8 mouse cellular contexts compared by ENCODE assay signal in genomic region chr14:51026391-51027133, GRCm38 (mm10). TPM values are rescaled to one million over a fixed set of nuclear protein-coding genes. Genes with fewer than 3 reads are reported as not detected.
A peak's percentile ranks its signal among the peaks of the same experiment; 100 is the strongest.
DNase-seq lines count a peak whose midpoint lies in the region; ATAC-seq and TF ChIP-seq lines count a peak whose summit lies in the region.

No protein-coding gene starts in this region.

- ATAC-seq in liver, postnatal 0 days = peak; percentile 63

- WGBS in large intestine, adult 2 months = 39% methylated on average over 5 of the region's 5 CpGs
- 33% methylated on average over 5 of the region's 5 CpGs for WGBS in liver, postnatal 0 days (ENCODE audit: insufficient replicate concordance)

- no peak overlapping the region for H3K4me2 ChIP-seq in liver, postnatal 0 days (ENCODE audit: low read depth, low read length)

- no peak overlapping the region for H3K27ac ChIP-seq in liver, postnatal 0 days (ENCODE audit: low read depth)

- peak; percentile 43 for TF ChIP-seq CTCF in E14TG2a.4 (conservative IDR thresholded peaks at IDR 0.05; ENCODE audit: low read length)
- TF ChIP-seq CTCF in liver, postnatal 0 days (IDR thresholded peaks at IDR 0.05; ENCODE audit: low read depth) = peak; percentile 95

- intact Hi-C loops in heart, postnatal 14 days (cut with DNase I) = loop anchor here (2.0 kb wide), 2 partner anchors 36 to 70 kb away; no protein-coding TSS in a partner anchor

- H3K36me3 ChIP-seq in E14TG2a.4 (ENCODE audit: insufficient read depth, low read length) = no peaks in the 10 kb centered on the region
- no peaks in the 10 kb centered on the region for H3K36me3 ChIP-seq in liver, postnatal 0 days (replicated peaks; ENCODE audit: insufficient read depth, low read length)

- peaks cover 12% of the 10 kb centered on the region for H3K4me1 ChIP-seq in E14TG2a.4 (replicated peaks; ENCODE audit: low read depth, low read length)
- H3K4me1 ChIP-seq in liver, postnatal 0 days (ENCODE audit: insufficient read depth) = no peaks in the 10 kb centered on the region

- H3K9me3 ChIP-seq in E14TG2a.4 (ENCODE audit: low read length) = no peaks in the 10 kb centered on the region
- H3K9me3 ChIP-seq in liver, postnatal 0 days (ENCODE audit: low read length) = no peaks in the 10 kb centered on the region

- H3K9ac ChIP-seq in liver, postnatal 0 days (replicated peaks) = no peak overlapping the region

- TF ChIP-seq EP300 in liver, postnatal 0 days (IDR thresholded peaks at IDR 0.05; ENCODE audit: low read depth) = no peak

- H3K4me3 ChIP-seq in E14TG2a.4 (replicated peaks; ENCODE audit: low read length) = no peak overlapping the region
- no peak overlapping the region for H3K4me3 ChIP-seq in liver, postnatal 0 days (ENCODE audit: low read depth, low read length)

- peak; percentile 30 for DNase-seq in adrenal gland, adult 8-10 months
- peak; percentile 65 for DNase-seq in embryo, embryonic 9.5 days (ENCODE audit: extremely low spot score)
- peak; percentile 62 to 76 for DNase-seq in heart, postnatal 14 days
- peak; percentile 56 for DNase-seq in large intestine, adult 2 months (ENCODE audit: low read depth, low spot score)
- peak; percentile 73 for DNase-seq in liver, postnatal 0 days
- peak; percentile 18 for DNase-seq in ovary, postnatal 36 days (ENCODE audit: low spot score)
- peak; percentile 70 for DNase-seq in thymus, postnatal 25 days

- H3K27me3 ChIP-seq in E14TG2a.4 (ENCODE audit: insufficient read depth, low read length) = no peaks in the 10 kb centered on the region
- H3K27me3 ChIP-seq in liver, postnatal 0 days (ENCODE audit: insufficient read depth, low read length) = no peaks in the 10 kb centered on the region

RNA-seq across cellular contexts. Expression of gene Rnase9, which starts 15.1 kb away (rescaled TPM):
- not detected for total RNA-seq in adrenal gland, adult 8-10 months (2022)
- total RNA-seq in heart, postnatal 14 days (2021) = not detected
- polyA plus RNA-seq in large intestine, adult 2 months (2012; rRNA removed) = not detected in 2 replicates
- polyA plus RNA-seq in liver, postnatal 0 days (2015; fragmentation: Nextera tagmentation; extraction: Ambion mirVana) = not detected in 2 replicates

RNA-seq across cellular contexts. Expression of gene Rnase10, which starts 19.0 kb away (rescaled TPM):
- under 1 TPM in 2 of 4 experiments, not detected in 2; 0.15 to 0.31 TPM for total RNA-seq in adrenal gland, adult 8-10 months (2022)
- under 1 TPM in 1 of 2 experiments, not detected in 1; 0.22 TPM for total RNA-seq in heart, postnatal 14 days (2021)
- 0.11 and 0.23 TPM in 2 replicates for polyA plus RNA-seq in large intestine, adult 2 months (2012; rRNA removed)
- not detected in 2 replicates for polyA plus RNA-seq in liver, postnatal 0 days (2015; fragmentation: Nextera tagmentation; extraction: Ambion mirVana)

RNA-seq across cellular contexts. Expression of gene Rnase11, which starts 23.4 kb away (rescaled TPM):
- total RNA-seq in adrenal gland, adult 8-10 months (2022) = not detected
- total RNA-seq in heart, postnatal 14 days (2021) = not detected
- polyA plus RNA-seq in large intestine, adult 2 months (2012; rRNA removed) = not detected in 2 replicates
- polyA plus RNA-seq in liver, postnatal 0 days (2015; fragmentation: Nextera tagmentation; extraction: Ambion mirVana) = not detected in 2 replicates

RNA-seq across cellular contexts. Expression of gene Rnase12, which starts 30.9 kb away (rescaled TPM):
- total RNA-seq in adrenal gland, adult 8-10 months (2022) = not detected
- not detected for total RNA-seq in heart, postnatal 14 days (2021)
- polyA plus RNA-seq in large intestine, adult 2 months (2012; rRNA removed) = 0.86 and 1.0 TPM in 2 replicates
- 1.3 and 1.6 TPM in 2 replicates for polyA plus RNA-seq in liver, postnatal 0 days (2015; fragmentation: Nextera tagmentation; extraction: Ambion mirVana)

RNA-seq across cellular contexts. Expression of gene Olfr750, which starts 47.7 kb away (rescaled TPM):
- not detected for total RNA-seq in adrenal gland, adult 8-10 months (2022)
- not detected for total RNA-seq in heart, postnatal 14 days (2021)
- 0.10 TPM in 1 of 2 replicates, not detected in the other for polyA plus RNA-seq in large intestine, adult 2 months (2012; rRNA removed)
- polyA plus RNA-seq in liver, postnatal 0 days (2015; fragmentation: Nextera tagmentation; extraction: Ambion mirVana) = not detected in 2 replicates

Comparison
In these comparisons a context has a peak if more than half of its experiments do, and no peak if none do; other contexts are left out.
1. DNase-seq: peak in every context shown above with its lines; median percentile 73 in liver, postnatal 0 days; 70 in thymus, postnatal 25 days; 69 in heart, postnatal 14 days; 65 in embryo, embryonic 9.5 days; 56 in large intestine, adult 2 months; 30 in adrenal gland, adult 8-10 months; 18 in ovary, postnatal 36 days.